Mouse (Mus musculus): ENCODE results near the gene Mitf. TPM values are rescaled to one million over a fixed set of nuclear protein-coding genes. Genes with fewer than 3 reads are reported as not detected.

The Mitf gene
- 17.0 and 21.7 TPM in 2 replicates for polyA plus RNA-seq (2015; fragmentation: Nextera tagmentation; extraction: Ambion mirVana)

DNA sequence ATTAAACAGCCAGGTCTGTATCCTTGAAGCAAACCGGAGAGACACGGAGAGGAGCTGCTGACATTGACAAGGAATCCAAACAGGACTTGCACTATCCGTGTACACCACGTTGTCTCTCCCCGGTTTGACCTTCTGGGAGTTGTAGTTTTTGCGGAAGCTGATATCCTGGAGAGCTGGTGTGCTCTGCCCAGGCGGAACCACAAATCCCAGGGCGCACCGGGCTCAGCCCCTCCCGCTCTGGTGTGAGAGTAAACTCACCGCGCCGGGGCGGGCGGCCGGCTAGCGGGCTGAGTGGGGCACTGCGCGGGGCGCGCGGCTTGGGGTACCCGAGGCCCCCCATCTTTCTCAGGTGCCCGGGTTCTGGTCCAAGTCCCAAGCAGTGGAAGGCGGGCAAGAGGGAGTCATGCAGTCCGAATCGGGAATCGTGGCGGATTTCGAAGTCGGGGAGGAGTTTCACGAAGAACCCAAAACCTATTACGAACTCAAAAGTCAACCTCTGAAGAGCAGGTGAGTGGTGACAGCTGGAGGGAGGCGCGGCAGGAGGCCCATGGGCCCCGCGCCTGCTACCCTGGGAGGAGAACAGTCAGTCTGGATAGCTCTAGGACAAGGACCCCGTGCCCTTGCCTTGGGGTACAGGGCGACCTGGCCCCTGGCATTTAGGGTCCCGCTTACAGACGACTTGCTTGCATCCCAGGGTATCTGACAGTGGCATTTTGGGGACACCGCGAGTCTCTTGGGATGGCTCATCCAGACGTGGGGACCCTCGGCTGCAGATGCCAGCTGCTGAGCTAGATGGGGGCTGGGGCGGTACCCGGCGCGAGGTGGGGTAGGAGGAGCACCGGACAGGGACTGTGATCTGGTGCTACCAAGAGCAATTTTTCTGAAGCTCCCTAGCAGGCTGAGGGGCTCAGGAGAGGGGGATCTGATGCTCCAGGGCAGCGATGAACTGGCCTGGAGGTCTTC, at the start of gene Mitf:
TSS of gene Mitf (plus strand) at position 272 of the 963 bp plus-strand sequence.
- peak within 1 kb of the TSS; percentile 38 for H3K27ac ChIP-seq

DNA sequence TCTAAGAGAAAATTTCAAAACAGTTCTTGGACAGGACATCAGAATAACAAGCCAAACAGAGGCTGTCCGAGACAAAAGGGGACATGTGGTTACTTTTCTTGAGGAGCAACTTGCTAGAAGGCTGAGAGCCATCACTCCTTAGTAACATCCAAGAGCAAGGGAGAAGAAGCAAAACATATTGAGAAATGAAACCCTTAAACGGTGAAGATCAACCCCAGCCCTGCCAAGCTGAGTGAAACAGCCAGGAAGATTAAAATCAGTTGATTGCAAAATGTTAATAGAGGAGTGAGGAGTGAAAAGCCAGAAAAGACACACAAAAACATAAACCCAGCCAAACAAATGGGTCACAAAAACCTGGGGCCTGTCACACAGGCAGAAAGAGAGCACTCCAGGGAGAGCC, 49.5 kb upstream of the Mitf start:
- no peak for ATAC-seq (replicated peaks; ENCODE audit: insufficient number of reproducible peaks, insufficient read depth, low FRiP score, low read depth)
- Histone ChIP-seq H3K27ac (no peak overlapping the region), H3K4me1 (replicated peaks) (no peaks in the 10 kb centered on the region), H3K27me3 (no peaks in the 10 kb centered on the region), H3K9me3 (replicated peaks) (no peaks in the 10 kb centered on the region), H3K4me2 (no peak overlapping the region), H3K36me3 (no peaks in the 10 kb centered on the region), H3K4me3 (no peak overlapping the region), H3K9ac (no peak overlapping the region)
- WGBS, result 71% methylated on average over 2 of the region's 2 CpGs

More for the DNA sequence above, at the start of gene Mitf:
- H3K4me1 ChIP-seq (replicated peaks), result peaks cover 21% of the 10 kb centered on the region
- peak within 1 kb of the TSS; percentile 64 for H3K4me3 ChIP-seq
- H3K4me2 ChIP-seq, result peak within 1 kb of the TSS; percentile 97
- ATAC-seq (replicated peaks; ENCODE audit: insufficient number of reproducible peaks, insufficient read depth, low FRiP score, low read depth), result peak; percentile 98
- H3K9me3 ChIP-seq (replicated peaks), result no peaks in the 10 kb centered on the region
- no peaks in the 10 kb centered on the region for H3K36me3 ChIP-seq
- no peaks in the 10 kb centered on the region for H3K27me3 ChIP-seq
- peak within 1 kb of the TSS; percentile 72 for H3K9ac ChIP-seq
- WGBS, result 0% methylated on average over 51 of the region's 51 CpGs

- H3K36me3 ChIP-seq, result no peaks in the 10 kb centered on the region
- 59% methylated on average over 4 of the region's 4 CpGs for whole genome bisulfite sequencing
- no peaks in the 10 kb centered on the region for H3K27me3 ChIP-seq
- H3K4me2 ChIP-seq, result no peak overlapping the region
- no peak overlapping the region for H3K4me3 ChIP-seq
- H3K9ac ChIP-seq, result no peak overlapping the region
- ATAC-seq (replicated peaks; ENCODE audit: insufficient number of reproducible peaks, insufficient read depth, low FRiP score, low read depth), result no peak
- no peaks in the 10 kb centered on the region for H3K4me1 ChIP-seq (replicated peaks)
- H3K27ac ChIP-seq, result no peak overlapping the region
- H3K9me3 ChIP-seq (replicated peaks), result no peaks in the 10 kb centered on the region
Observed at GRCm38 (mm10) chr6:97758884-97759283, 48.0 kb upstream of the Mitf start.

- ATAC-seq (replicated peaks; ENCODE audit: insufficient number of reproducible peaks, insufficient read depth, low FRiP score, low read depth), result no peak
- no peak overlapping the region for H3K27ac ChIP-seq
- H3K4me1 ChIP-seq (replicated peaks), result no peaks in the 10 kb centered on the region
- no peaks in the 10 kb centered on the region for H3K36me3 ChIP-seq
- 14% methylated on average over 4 of the region's 4 CpGs for WGBS
- H3K9ac ChIP-seq, result no peak overlapping the region
- H3K27me3 ChIP-seq, result no peaks in the 10 kb centered on the region
- H3K9me3 ChIP-seq (replicated peaks), result no peaks in the 10 kb centered on the region
- H3K4me2 ChIP-seq, result no peak overlapping the region
- H3K4me3 ChIP-seq, result no peak overlapping the region
Observed at GRCm38 (mm10) chr6:97759301-97759700, 47.6 kb upstream of the Mitf start.

- H3K27ac ChIP-seq, result no peak overlapping the region
- no peak overlapping the region for H3K4me2 ChIP-seq
- no peaks in the 10 kb centered on the region for H3K9me3 ChIP-seq (replicated peaks)
- H3K9ac ChIP-seq, result no peak overlapping the region
- H3K36me3 ChIP-seq, result no peaks in the 10 kb centered on the region
- no peak overlapping the region for H3K4me3 ChIP-seq
- no peaks in the 10 kb centered on the region for H3K27me3 ChIP-seq
- no peak for ATAC-seq (replicated peaks; ENCODE audit: insufficient number of reproducible peaks, insufficient read depth, low FRiP score, low read depth)
- WGBS, result 8% methylated on average over 4 of the region's 4 CpGs
- H3K4me1 ChIP-seq (replicated peaks), result no peaks in the 10 kb centered on the region
Observed at GRCm38 (mm10) chr6:97761326-97761725, 45.5 kb upstream of the Mitf start.

GRCm38 (mm10) chr6:97763970-97764369, 42.9 kb upstream of the Mitf start:
- Histone ChIP-seq H3K4me3 (no peak overlapping the region), H3K27me3 (no peaks in the 10 kb centered on the region), H3K4me1 (replicated peaks) (no peaks in the 10 kb centered on the region), H3K4me2 (no peak overlapping the region), H3K9ac (no peak overlapping the region), H3K27ac (no peak overlapping the region), H3K9me3 (replicated peaks) (no peaks in the 10 kb centered on the region), H3K36me3 (no peaks in the 10 kb centered on the region)
- ATAC-seq (replicated peaks; ENCODE audit: insufficient number of reproducible peaks, insufficient read depth, low FRiP score, low read depth), result no peak
- 38% methylated on average over 3 of the region's 3 CpGs for whole genome bisulfite sequencing

GRCm38 (mm10) chr6:97767836-97768235, 39.0 kb upstream of the Mitf start:
- no peak overlapping the region for H3K9ac ChIP-seq

GRCm38 (mm10) chr6:97769549-97769948, 37.3 kb upstream of the Mitf start:
- no peak overlapping the region for H3K9ac ChIP-seq
- H3K36me3 ChIP-seq, result no peaks in the 10 kb centered on the region
- H3K4me2 ChIP-seq, result no peak overlapping the region
- WGBS, result 74% methylated on average over 7 of the region's 7 CpGs
- H3K27ac ChIP-seq, result no peak overlapping the region
- no peaks in the 10 kb centered on the region for H3K27me3 ChIP-seq
- ATAC-seq (replicated peaks; ENCODE audit: insufficient number of reproducible peaks, insufficient read depth, low FRiP score, low read depth), result no peak
- no peaks in the 10 kb centered on the region for H3K9me3 ChIP-seq (replicated peaks)
- H3K4me1 ChIP-seq (replicated peaks), result no peaks in the 10 kb centered on the region
- no peak overlapping the region for H3K4me3 ChIP-seq

More at GRCm38 (mm10) chr6:97767836-97768235, 39.0 kb upstream of the Mitf start:
- Histone ChIP-seq H3K4me3 (no peak overlapping the region), H3K4me2 (no peak overlapping the region), H3K27ac (no peak overlapping the region), H3K36me3 (no peaks in the 10 kb centered on the region), H3K27me3 (no peaks in the 10 kb centered on the region), H3K9me3 (replicated peaks) (no peaks in the 10 kb centered on the region), H3K4me1 (replicated peaks) (no peaks in the 10 kb centered on the region)
- 77% methylated on average over 2 of the region's 2 CpGs for whole genome bisulfite sequencing
- ATAC-seq (replicated peaks; ENCODE audit: insufficient number of reproducible peaks, insufficient read depth, low FRiP score, low read depth), result no peak

DNA sequence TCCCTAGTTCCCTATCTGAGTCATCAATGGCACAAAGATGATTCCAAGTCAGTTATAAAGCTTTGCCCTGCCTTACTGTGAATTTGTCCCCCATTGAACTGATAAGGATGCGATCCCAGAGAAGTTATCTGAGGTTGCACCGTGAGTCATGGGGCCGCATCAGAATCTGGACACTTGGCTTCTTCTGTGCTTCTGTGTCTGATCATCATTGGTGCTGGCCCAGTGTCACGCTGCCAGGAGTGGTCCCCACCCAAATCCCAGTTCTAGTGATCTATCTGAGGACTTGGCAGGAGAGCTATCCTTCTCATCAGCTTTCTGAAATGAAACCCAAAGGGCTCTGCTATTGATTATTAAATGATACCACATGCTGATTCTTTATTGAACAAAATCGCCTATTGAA, 25.5 kb upstream of the Mitf start:
- WGBS, result 73% methylated on average over 5 of the region's 5 CpGs
- H3K4me1 ChIP-seq (replicated peaks), result no peaks in the 10 kb centered on the region
- ATAC-seq (replicated peaks; ENCODE audit: insufficient number of reproducible peaks, insufficient read depth, low FRiP score, low read depth), result no peak
- no peaks in the 10 kb centered on the region for H3K36me3 ChIP-seq
- no peak overlapping the region for H3K4me2 ChIP-seq
- no peak overlapping the region for H3K4me3 ChIP-seq
- no peaks in the 10 kb centered on the region for H3K27me3 ChIP-seq
- H3K9me3 ChIP-seq (replicated peaks), result no peaks in the 10 kb centered on the region
- no peak overlapping the region for H3K27ac ChIP-seq
- no peak overlapping the region for H3K9ac ChIP-seq

GRCm38 (mm10) chr6:97782291-97782690, 24.6 kb upstream of the Mitf start:
- 84% methylated on average over 6 of the region's 6 CpGs for WGBS
- H3K27ac ChIP-seq, result no peak overlapping the region
- H3K4me1 ChIP-seq (replicated peaks), result no peaks in the 10 kb centered on the region
- no peak overlapping the region for H3K9ac ChIP-seq
- no peaks in the 10 kb centered on the region for H3K9me3 ChIP-seq (replicated peaks)
- H3K27me3 ChIP-seq, result no peaks in the 10 kb centered on the region
- H3K4me2 ChIP-seq, result no peak overlapping the region
- no peaks in the 10 kb centered on the region for H3K36me3 ChIP-seq
- no peak overlapping the region for H3K4me3 ChIP-seq
- no peak for ATAC-seq (replicated peaks; ENCODE audit: insufficient number of reproducible peaks, insufficient read depth, low FRiP score, low read depth)

GRCm38 (mm10) chr6:97786871-97787270, 20.0 kb upstream of the Mitf start:
- no peak for ATAC-seq (replicated peaks; ENCODE audit: insufficient number of reproducible peaks, insufficient read depth, low FRiP score, low read depth)

More at GRCm38 (mm10) chr6:97786871-97787270, 20.0 kb upstream of the Mitf start:
- Histone ChIP-seq H3K27me3 (no peaks in the 10 kb centered on the region), H3K27ac (no peak overlapping the region), H3K36me3 (no peaks in the 10 kb centered on the region), H3K9ac (no peak overlapping the region), H3K4me2 (no peak overlapping the region), H3K4me3 (no peak overlapping the region), H3K9me3 (replicated peaks) (no peaks in the 10 kb centered on the region), H3K4me1 (replicated peaks) (no peaks in the 10 kb centered on the region)
- 88% methylated on average over 4 of the region's 4 CpGs for WGBS
